Mouse (Mus musculus) lung, postnatal 25 days (tissue): Measurements from ENCODE around the gene Odc1.

Experiments used
- DNase-seq: peaks from one replicate; pipeline ENCODE4 v3.0.0; 2022; ENCODE audit warnings: low spot score

Odc1 gene

GRCm38 (mm10) chr12:17588906-17589612 is 44.5 kb downstream of the Odc1 start:
- DNase-seq: peak; percentile 5

GRCm38 (mm10) chr12:17591249-17591648 is 46.7 kb downstream of the Odc1 start:
- DNase-seq: no peak

GRCm38 (mm10) chr12:17593956-17594355 is 49.4 kb downstream of the Odc1 start:
- DNase-seq: no peak

- no peak for DNase-seq
Observed at GRCm38 (mm10) chr12:17594701-17595100, 50.1 kb downstream of the Odc1 start.

GRCm38 (mm10) chr12:17595166-17595565 is 50.6 kb downstream of the Odc1 start:
- no peak for DNase-seq
